Mouse (Mus musculus): ENCODE data around the gene Mcur1. TPM values are rescaled to one million over a fixed set of nuclear protein-coding genes. Genes with fewer than 3 reads are reported as not detected.

The Mcur1 gene
- polyA plus RNA-seq, 1 experiment from 2014 or later = 12.0 TPM

DNA sequence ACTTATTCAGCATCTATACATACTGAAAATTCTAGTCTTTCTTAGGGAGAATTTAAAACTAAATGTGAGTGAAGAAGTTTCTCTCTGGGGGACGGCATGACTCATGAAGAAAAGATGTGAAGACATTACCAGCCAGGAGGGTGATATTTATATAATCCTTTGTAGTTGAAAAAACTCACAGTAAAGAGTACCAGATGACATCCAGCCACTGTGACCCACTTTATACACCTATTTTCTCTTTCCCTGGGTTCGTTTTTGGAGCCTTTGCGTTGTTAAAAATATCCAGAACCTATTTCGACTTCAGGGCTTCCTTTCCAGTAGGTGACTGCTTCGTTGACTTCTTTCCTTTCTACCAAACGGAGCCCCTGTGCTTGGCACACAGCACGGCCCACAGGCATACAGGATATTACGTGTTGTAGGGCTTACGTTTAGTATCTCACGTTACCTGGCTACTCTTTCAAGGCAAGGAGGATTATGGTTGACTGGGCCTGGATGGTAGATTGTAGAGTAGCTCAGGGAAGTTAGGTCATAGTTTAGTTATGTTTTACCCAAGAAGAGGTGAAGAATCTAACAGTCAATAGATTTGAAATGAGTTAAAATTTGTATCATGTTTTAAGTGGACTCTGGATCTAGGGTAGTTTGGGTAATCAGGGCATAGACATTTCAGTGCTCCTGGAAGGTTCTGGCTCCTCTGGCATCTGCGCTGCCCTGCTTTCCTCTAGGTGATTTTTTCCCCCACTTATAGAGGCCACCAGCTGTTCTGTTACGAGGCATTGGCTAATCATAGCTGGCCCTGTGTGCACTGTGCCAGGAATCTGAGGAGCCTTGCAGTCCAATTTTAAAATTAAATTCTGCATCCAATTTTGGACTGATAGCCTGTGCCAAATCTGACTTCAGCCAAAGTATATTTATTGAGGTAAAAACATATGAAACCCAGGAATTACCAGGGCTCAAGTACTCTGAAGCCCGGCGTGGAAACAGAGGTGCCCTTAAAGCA, 28.2 kb upstream of the Mcur1 start:
- no peaks in the 10 kb centered on the region for H3K9me3 ChIP-seq (ENCODE audit: control insufficient read depth, low read length)
- no peak overlapping the region for H3K9ac ChIP-seq (ENCODE audit: low read depth, low read length)
- H3K4me3 ChIP-seq (ENCODE audit: low read depth, low read length) = no peak overlapping the region
- H3K27me3 ChIP-seq (replicated peaks; ENCODE audit: control insufficient read depth, insufficient read depth, low read length) = peaks cover 8% of the 10 kb centered on the region; the same call in 1 of the 2 replicates
- ATAC-seq (replicated peaks; ENCODE audit: low FRiP score) (no peak), DNase-seq (ENCODE audit: low spot score) (no peak)
- H3K27ac ChIP-seq (ENCODE audit: low read depth, low read length) = no peak overlapping the region
- no peaks in the 10 kb centered on the region for H3K36me3 ChIP-seq (ENCODE audit: control insufficient read depth, insufficient read depth, low read length)
- no peak overlapping the region for H3K4me2 ChIP-seq
- WGBS = 82% methylated on average over 14 of the region's 14 CpGs
- no peaks in the 10 kb centered on the region for H3K4me1 ChIP-seq (replicated peaks; ENCODE audit: control insufficient read depth, insufficient read depth, low read length)

DNA sequence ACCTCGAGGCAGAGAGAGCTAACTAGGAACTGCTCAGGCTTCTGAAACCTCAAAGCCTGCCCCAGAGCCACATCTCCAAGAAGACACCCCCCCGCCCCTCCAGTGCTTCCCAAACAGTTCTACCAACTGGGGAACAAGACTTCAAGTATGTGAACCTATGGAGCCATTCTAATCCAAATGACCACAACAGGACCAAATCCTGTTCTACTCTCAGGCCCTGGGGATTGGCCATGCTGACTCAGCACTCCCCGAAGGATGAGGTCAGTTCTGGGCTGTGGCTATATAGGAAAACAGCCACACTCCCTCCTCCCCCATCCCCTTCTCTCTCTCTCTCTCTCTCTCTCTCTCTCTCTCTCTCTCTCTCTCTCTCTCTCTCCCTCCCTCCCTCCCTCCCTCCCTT, 27.0 kb upstream of the Mcur1 start:
- Histone ChIP-seq H3K4me1 (replicated peaks; ENCODE audit: control insufficient read depth, insufficient read depth, low read length) (no peaks in the 10 kb centered on the region), H3K9ac (ENCODE audit: low read depth, low read length) (no peak overlapping the region), H3K4me2 (no peak overlapping the region), H3K4me3 (ENCODE audit: low read depth, low read length) (no peak overlapping the region), H3K27ac (ENCODE audit: low read depth, low read length) (no peak overlapping the region), H3K36me3 (ENCODE audit: control insufficient read depth, insufficient read depth, low read length) (no peaks in the 10 kb centered on the region), H3K27me3 (replicated peaks; ENCODE audit: control insufficient read depth, insufficient read depth, low read length) (peaks cover 8% of the 10 kb centered on the region; the same call in 1 of the 2 replicates), H3K9me3 (ENCODE audit: control insufficient read depth, low read length) (no peaks in the 10 kb centered on the region)
- ATAC-seq (replicated peaks; ENCODE audit: low FRiP score) = no peak
- no peak for DNase-seq (ENCODE audit: low spot score)
- 75% methylated on average over 3 of the region's 3 CpGs for WGBS

DNA sequence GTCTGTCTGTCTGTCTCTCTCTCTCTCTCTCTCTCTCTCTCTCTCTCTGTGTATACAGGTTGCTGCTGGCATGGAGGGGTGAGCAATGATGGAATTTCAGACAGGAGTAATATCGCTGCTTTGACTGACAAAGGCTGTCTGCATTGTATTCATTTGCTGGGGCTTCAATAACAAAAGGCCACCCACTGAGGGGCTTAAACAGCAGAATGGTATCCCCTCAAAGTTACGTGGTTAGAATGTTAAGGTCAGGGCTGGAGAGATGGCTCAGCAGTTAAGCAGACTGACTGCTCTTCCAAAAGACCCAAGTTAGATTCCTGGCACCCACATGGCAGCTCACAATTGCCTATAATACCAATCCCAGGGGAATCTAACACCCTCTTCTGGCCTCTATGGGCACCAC, 25.3 kb upstream of the Mcur1 start:
- ATAC-seq (replicated peaks; ENCODE audit: low FRiP score) (no peak), DNase-seq (ENCODE audit: low spot score) (no peak)
- Histone ChIP-seq H3K4me2 (no peak overlapping the region), H3K4me1 (replicated peaks; ENCODE audit: control insufficient read depth, insufficient read depth, low read length) (no peaks in the 10 kb centered on the region), H3K27ac (ENCODE audit: low read depth, low read length) (no peak overlapping the region), H3K9ac (ENCODE audit: low read depth, low read length) (no peak overlapping the region), H3K36me3 (ENCODE audit: control insufficient read depth, insufficient read depth, low read length) (no peaks in the 10 kb centered on the region), H3K27me3 (replicated peaks; ENCODE audit: control insufficient read depth, insufficient read depth, low read length) (no peaks in the 10 kb centered on the region), H3K4me3 (ENCODE audit: low read depth, low read length) (no peak overlapping the region), H3K9me3 (ENCODE audit: control insufficient read depth, low read length) (no peaks in the 10 kb centered on the region)
- 78% methylated on average over 2 of the region's 2 CpGs for whole genome bisulfite sequencing

DNA sequence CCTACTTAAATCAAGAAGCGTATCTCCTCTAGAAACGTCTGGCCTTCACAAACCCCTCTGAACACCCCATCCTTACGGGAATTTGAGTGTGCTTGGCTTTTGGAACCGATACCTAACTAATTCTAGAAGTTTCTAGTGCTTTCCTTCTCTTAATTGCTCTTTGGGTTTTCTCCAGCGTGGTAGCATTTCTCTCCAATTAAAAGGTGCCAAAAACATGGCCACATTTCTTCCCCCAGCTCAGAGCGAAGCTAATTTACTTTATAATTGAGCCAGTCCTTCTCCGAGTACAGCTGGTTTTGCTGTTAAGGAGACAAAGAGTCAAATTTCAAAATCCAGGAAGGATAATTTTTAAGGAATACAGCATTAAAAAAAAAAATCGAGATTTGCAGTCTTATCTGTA, 23.5 kb upstream of the Mcur1 start:
- no peak overlapping the region for H3K9ac ChIP-seq (ENCODE audit: low read depth, low read length)
- no peaks in the 10 kb centered on the region for H3K9me3 ChIP-seq (ENCODE audit: control insufficient read depth, low read length)
- 64% methylated on average over 8 of the region's 8 CpGs for WGBS
- no peak overlapping the region for H3K27ac ChIP-seq (ENCODE audit: low read depth, low read length)
- H3K36me3 ChIP-seq (ENCODE audit: control insufficient read depth, insufficient read depth, low read length) = no peaks in the 10 kb centered on the region
- no peak overlapping the region for H3K4me3 ChIP-seq (ENCODE audit: low read depth, low read length)
- H3K4me1 ChIP-seq (replicated peaks; ENCODE audit: control insufficient read depth, insufficient read depth, low read length) = no peaks in the 10 kb centered on the region
- no peak overlapping the region for H3K4me2 ChIP-seq
- no peak for DNase-seq (ENCODE audit: low spot score)
- H3K27me3 ChIP-seq (replicated peaks; ENCODE audit: control insufficient read depth, insufficient read depth, low read length) = no peaks in the 10 kb centered on the region
- ATAC-seq (replicated peaks; ENCODE audit: low FRiP score) = no peak

DNA sequence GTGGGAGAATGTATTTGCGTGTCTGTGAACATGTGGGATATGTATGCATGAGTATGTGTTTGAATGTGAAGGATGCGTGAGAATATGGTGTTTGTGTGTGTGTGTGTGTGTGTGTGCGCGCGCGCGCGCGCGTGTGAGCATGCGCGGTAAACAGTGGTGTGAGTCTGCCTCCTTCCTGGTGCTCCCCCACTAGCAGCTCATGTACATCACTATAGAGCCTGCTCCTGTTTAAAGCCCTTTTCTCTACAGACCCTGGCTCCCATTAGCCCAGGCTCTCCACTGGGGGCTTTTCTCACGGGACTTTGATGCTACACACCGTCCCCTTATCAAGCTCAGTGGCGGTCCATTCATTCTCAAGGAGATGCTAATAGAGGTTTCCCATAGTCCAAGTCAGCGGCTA, 23.0 kb upstream of the Mcur1 start:
- Histone ChIP-seq H3K4me3 (ENCODE audit: low read depth, low read length) (no peak overlapping the region), H3K9me3 (ENCODE audit: control insufficient read depth, low read length) (no peaks in the 10 kb centered on the region), H3K9ac (ENCODE audit: low read depth, low read length) (no peak overlapping the region), H3K27ac (ENCODE audit: low read depth, low read length) (no peak overlapping the region), H3K36me3 (ENCODE audit: control insufficient read depth, insufficient read depth, low read length) (no peaks in the 10 kb centered on the region), H3K4me1 (replicated peaks; ENCODE audit: control insufficient read depth, insufficient read depth, low read length) (no peaks in the 10 kb centered on the region), H3K27me3 (replicated peaks; ENCODE audit: control insufficient read depth, insufficient read depth, low read length) (no peaks in the 10 kb centered on the region), H3K4me2 (no peak overlapping the region)
- WGBS = 44% methylated on average over 16 of the region's 16 CpGs
- no peak for ATAC-seq (replicated peaks; ENCODE audit: low FRiP score)
- DNase-seq (ENCODE audit: low spot score) = no peak

DNA sequence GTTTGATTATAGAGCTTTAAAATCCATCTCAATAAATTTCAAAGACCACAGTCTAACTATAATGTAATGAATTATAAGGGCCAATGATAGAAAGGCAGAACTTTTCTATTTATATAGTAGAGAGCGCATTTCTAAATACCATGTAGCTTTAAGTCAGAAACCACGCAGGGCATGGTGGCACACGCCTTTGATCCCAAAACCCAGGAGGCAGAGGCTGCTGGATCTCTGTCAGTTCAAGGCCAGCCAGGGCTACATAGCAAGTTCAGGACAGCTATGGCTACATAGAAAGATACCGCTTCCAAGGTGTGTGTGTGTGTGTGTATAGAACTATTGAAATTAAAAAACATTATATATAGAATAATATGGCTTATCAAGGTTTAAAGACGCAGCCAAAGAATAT, 20.7 kb upstream of the Mcur1 start:
- Histone ChIP-seq H3K9me3 (ENCODE audit: control insufficient read depth, low read length) (no peaks in the 10 kb centered on the region), H3K36me3 (ENCODE audit: control insufficient read depth, insufficient read depth, low read length) (no peaks in the 10 kb centered on the region), H3K9ac (ENCODE audit: low read depth, low read length) (no peak overlapping the region), H3K27ac (ENCODE audit: low read depth, low read length) (no peak overlapping the region), H3K27me3 (replicated peaks; ENCODE audit: control insufficient read depth, insufficient read depth, low read length) (no peaks in the 10 kb centered on the region), H3K4me2 (no peak overlapping the region), H3K4me3 (ENCODE audit: low read depth, low read length) (no peak overlapping the region), H3K4me1 (replicated peaks; ENCODE audit: control insufficient read depth, insufficient read depth, low read length) (no peaks in the 10 kb centered on the region)
- no peak for ATAC-seq (replicated peaks; ENCODE audit: low FRiP score)
- no peak for DNase-seq (ENCODE audit: low spot score)
- 87% methylated on average over 5 of the region's 5 CpGs for WGBS

DNA sequence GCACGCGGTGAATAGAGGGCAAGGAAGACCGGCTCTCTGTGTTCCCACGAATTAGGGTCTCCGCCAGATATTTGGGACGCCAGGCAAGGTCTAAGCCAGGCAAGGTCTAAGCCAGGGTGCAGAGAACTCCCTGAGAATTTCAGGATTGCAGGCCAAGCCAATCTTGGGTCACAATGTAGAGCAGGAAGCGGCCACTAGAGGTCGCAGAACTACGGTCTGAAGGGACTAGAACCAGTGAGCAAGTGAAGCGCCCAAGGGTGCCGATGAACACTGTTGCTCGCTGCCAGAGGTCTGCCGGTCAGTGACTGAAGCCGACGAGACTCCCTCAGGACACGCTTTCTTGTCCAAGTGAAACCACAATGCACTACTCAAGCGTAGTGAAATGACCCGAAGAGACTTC, 19.7 kb upstream of the Mcur1 start:
- H3K4me1 ChIP-seq (replicated peaks; ENCODE audit: control insufficient read depth, insufficient read depth, low read length) = no peaks in the 10 kb centered on the region
- H3K27ac ChIP-seq (ENCODE audit: low read depth, low read length) = no peak overlapping the region
- H3K9me3 ChIP-seq (ENCODE audit: control insufficient read depth, low read length) = no peaks in the 10 kb centered on the region
- H3K36me3 ChIP-seq (ENCODE audit: control insufficient read depth, insufficient read depth, low read length) = no peaks in the 10 kb centered on the region
- no peak overlapping the region for H3K4me3 ChIP-seq (ENCODE audit: low read depth, low read length)
- ATAC-seq (replicated peaks; ENCODE audit: low FRiP score) = no peak
- no peak overlapping the region for H3K9ac ChIP-seq (ENCODE audit: low read depth, low read length)
- H3K27me3 ChIP-seq (replicated peaks; ENCODE audit: control insufficient read depth, insufficient read depth, low read length) = no peaks in the 10 kb centered on the region
- peak; percentile 55 for DNase-seq (ENCODE audit: low spot score)
- WGBS = 17% methylated on average over 18 of the region's 18 CpGs
- H3K4me2 ChIP-seq = no peak overlapping the region

DNA sequence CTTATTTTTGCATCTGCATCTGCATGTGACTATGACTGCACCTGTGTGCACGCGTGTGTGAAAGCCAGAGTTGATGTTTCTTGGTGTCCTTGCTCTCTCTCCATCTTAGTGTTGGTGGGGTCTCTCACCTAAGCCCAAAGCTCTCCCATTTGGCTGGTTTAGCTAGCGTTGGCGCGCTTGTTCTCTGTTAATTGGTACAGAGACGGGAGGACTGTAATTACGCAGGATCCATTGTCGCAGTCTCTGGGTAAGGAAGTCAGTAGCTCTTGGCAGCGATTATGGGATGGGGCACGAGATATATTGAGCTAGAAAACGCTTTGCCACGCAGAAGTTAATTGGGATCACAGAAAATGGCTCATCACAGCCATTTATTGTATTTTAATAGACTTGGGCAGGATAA, 17.8 kb upstream of the Mcur1 start:
- H3K27ac ChIP-seq (ENCODE audit: low read depth, low read length) = no peak overlapping the region
- 85% methylated on average over 12 of the region's 12 CpGs for WGBS
- DNase-seq (ENCODE audit: low spot score) (no peak), ATAC-seq (replicated peaks; ENCODE audit: low FRiP score) (no peak)
- H3K4me3 ChIP-seq (ENCODE audit: low read depth, low read length) = no peak overlapping the region
- H3K4me1 ChIP-seq (replicated peaks; ENCODE audit: control insufficient read depth, insufficient read depth, low read length) = no peaks in the 10 kb centered on the region
- H3K4me2 ChIP-seq = no peak overlapping the region
- H3K9ac ChIP-seq (ENCODE audit: low read depth, low read length) = no peak overlapping the region
- H3K9me3 ChIP-seq (ENCODE audit: control insufficient read depth, low read length) = no peaks in the 10 kb centered on the region
- no peaks in the 10 kb centered on the region for H3K36me3 ChIP-seq (ENCODE audit: control insufficient read depth, insufficient read depth, low read length)
- H3K27me3 ChIP-seq (replicated peaks; ENCODE audit: control insufficient read depth, insufficient read depth, low read length) = no peaks in the 10 kb centered on the region

DNA sequence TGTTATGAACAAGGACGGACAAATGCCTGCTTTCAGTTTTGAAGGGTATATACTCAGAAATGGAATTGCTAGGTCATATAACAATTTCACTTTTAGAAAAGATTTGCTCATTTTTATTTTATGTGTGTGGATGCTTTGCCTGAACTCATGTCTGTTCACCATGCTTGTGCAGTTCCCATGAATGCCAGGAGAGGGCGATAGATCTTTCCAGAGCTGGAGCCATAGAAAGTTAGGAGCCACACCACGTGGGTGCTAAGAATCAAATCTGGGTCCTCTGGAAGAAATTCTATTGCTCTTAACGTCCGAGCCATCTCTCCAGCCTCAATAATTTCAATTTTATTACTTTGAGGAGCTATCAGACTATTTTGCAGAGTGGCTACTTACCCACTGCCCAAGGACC, 17.3 kb upstream of the Mcur1 start:
- H3K4me2 ChIP-seq = no peak overlapping the region
- H3K27ac ChIP-seq (ENCODE audit: low read depth, low read length) = no peak overlapping the region
- H3K27me3 ChIP-seq (replicated peaks; ENCODE audit: control insufficient read depth, insufficient read depth, low read length) = no peaks in the 10 kb centered on the region
- no peaks in the 10 kb centered on the region for H3K4me1 ChIP-seq (replicated peaks; ENCODE audit: control insufficient read depth, insufficient read depth, low read length)
- no peak overlapping the region for H3K9ac ChIP-seq (ENCODE audit: low read depth, low read length)
- no peak for ATAC-seq (replicated peaks; ENCODE audit: low FRiP score)
- no peaks in the 10 kb centered on the region for H3K9me3 ChIP-seq (ENCODE audit: control insufficient read depth, low read length)
- H3K36me3 ChIP-seq (ENCODE audit: control insufficient read depth, insufficient read depth, low read length) = no peaks in the 10 kb centered on the region
- no peak for DNase-seq (ENCODE audit: low spot score)
- 55% methylated on average over 5 of the region's 5 CpGs for WGBS
- no peak overlapping the region for H3K4me3 ChIP-seq (ENCODE audit: low read depth, low read length)
